Mouse (Mus musculus) stomach, embryonic 14.5 days (tissue): ENCODE results near the gene Psmb3. TPM values are rescaled to one million over a fixed set of nuclear protein-coding genes. Genes with fewer than 3 reads are reported as not detected.

Source experiments
- ATAC-seq: fragments of 200-750 bp; cut with Nextera tagmentation; 2 replicates; pipeline ENCODE4 v1.8.0; 2017; ENCODE audit warnings: low read depth, moderate TSS enrichment; ENCODE audit not compliant: insufficient number of reproducible peaks, insufficient read depth, low FRiP score
- H3K27ac ChIP-seq: fragments of 300-500 bp; sonication (generic); 2 replicates; pipeline ENCODE4 v1.5.1; 2014; ENCODE audit warnings: mild to moderate bottlenecking, low read length, moderate library complexity, mixed read lengths
- H3K27me3 ChIP-seq: fragments of 300-500 bp; sonication (generic); 2 replicates; pipeline ENCODE4 v1.6.1; 2014; ENCODE audit warnings: low read length, control low read depth, mixed read lengths; ENCODE audit not compliant: control insufficient read depth, insufficient read depth
- H3K36me3 ChIP-seq: fragments of 300-500 bp; sonication (generic); 2 replicates; pipeline ENCODE4 v1.6.1; 2014; ENCODE audit warnings: mild to moderate bottlenecking, control low read depth, low read length, moderate library complexity, mixed read lengths; ENCODE audit not compliant: control insufficient read depth, insufficient read depth
- H3K4me1 ChIP-seq: fragments of 300-500 bp; sonication (generic); 2 replicates; pipeline ENCODE4 v1.6.1; 2014; ENCODE audit warnings: low read length, control low read depth, mixed read lengths; ENCODE audit not compliant: control insufficient read depth, insufficient read depth
- H3K4me2 ChIP-seq: fragments of 300-500 bp; sonication (generic); replicated peaks from 2 replicates; pipeline ENCODE4 v1.6.1; 2014; ENCODE audit warnings: low read depth, low read length, control low read depth
- H3K4me3 ChIP-seq: fragments of 300-500 bp; sonication (generic); 2 replicates; pipeline ENCODE4 v1.5.1; 2014; ENCODE audit warnings: low read depth, low read length, control low read depth
- H3K9ac ChIP-seq: fragments of 300-500 bp; sonication (generic); replicated peaks from 2 replicates; pipeline ENCODE4 v1.6.1; 2014; ENCODE audit warnings: low read depth, mild to moderate bottlenecking, control low read depth, low read length, moderate library complexity, mixed read lengths
- H3K9me3 ChIP-seq: fragments of 300-500 bp; sonication (generic); 2 replicates; pipeline ENCODE4 v1.6.1; 2016; ENCODE audit warnings: low read depth, low read length, control low read depth; ENCODE audit not compliant: control insufficient read depth
- WGBS: fragments of 180-500 bp; shearing (Covaris S2); extraction: QIAGEN DNeasy Blood & Tissue Kit; methylation state at CpG from one replicate; pipeline ENCODE4 v1.1.7; 2014; 5-methylcytosine and 5-hydroxymethylcytosine counted together
- polyA plus RNA-seq: library from polyadenylated mRNA; unstranded; fragments of >200 nt; fragmentation: Nextera tagmentation; extraction: Ambion mirVana; gene quantifications from 2 replicates; pipeline ENCODE4 v1.2.1, GENCODE M21; 2014

Psmb3 gene
- polyA plus RNA-seq, 1 experiment from 2014 or later: 454 TPM

DNA sequence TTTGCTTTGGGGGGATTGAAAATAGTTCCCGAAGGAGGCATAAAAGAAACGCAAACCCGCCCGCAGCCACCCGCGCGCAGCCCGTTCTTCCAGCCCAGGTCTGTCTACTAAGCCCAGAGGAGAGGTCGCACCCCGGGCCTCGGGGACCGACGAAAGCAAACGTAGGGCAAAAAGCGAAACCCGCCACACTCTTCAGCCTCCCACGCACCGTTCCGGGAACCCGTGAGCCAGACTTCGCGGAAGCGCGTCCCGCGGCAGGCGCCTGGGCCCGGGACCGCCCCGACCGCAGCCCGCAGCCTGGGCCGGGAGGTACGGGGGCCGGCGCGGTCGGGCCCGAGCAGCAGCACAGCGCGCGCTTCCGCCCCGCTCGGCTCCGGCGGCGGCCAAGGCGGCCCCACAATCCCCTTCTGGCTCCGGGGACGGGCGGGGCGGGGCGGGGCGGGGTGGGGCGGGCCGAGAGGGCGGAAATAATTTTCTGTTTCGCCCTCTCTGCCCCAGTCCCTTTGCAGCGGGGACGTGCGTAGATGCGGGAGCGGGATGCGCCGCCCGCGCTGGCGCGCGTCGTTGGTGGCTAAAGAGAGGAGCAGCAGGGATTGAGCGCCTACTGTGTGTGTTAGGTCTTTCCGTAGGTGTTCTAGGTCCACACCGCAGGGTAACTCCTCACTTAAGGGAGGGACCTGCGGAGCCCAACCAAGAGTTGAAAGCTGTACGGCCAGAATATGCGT, 43.0 kb upstream of the Psmb3 start:
- Histone ChIP-seq H3K4me2 (peak overlapping the region; percentile 89), H3K27me3 (no peaks in the 10 kb centered on the region), H3K4me1 (peaks cover 39% of the 10 kb centered on the region), H3K9ac (peak overlapping the region; percentile 86), H3K4me3 (peak overlapping the region; percentile 70), H3K36me3 (no peaks in the 10 kb centered on the region), H3K9me3 (no peaks in the 10 kb centered on the region), H3K27ac (peak overlapping the region; percentile 61; the same call in 1 of the 2 replicates)
- peak; percentile 80 for ATAC-seq
- WGBS: under 1% methylated on average over 58 of the region's 78 CpGs

DNA sequence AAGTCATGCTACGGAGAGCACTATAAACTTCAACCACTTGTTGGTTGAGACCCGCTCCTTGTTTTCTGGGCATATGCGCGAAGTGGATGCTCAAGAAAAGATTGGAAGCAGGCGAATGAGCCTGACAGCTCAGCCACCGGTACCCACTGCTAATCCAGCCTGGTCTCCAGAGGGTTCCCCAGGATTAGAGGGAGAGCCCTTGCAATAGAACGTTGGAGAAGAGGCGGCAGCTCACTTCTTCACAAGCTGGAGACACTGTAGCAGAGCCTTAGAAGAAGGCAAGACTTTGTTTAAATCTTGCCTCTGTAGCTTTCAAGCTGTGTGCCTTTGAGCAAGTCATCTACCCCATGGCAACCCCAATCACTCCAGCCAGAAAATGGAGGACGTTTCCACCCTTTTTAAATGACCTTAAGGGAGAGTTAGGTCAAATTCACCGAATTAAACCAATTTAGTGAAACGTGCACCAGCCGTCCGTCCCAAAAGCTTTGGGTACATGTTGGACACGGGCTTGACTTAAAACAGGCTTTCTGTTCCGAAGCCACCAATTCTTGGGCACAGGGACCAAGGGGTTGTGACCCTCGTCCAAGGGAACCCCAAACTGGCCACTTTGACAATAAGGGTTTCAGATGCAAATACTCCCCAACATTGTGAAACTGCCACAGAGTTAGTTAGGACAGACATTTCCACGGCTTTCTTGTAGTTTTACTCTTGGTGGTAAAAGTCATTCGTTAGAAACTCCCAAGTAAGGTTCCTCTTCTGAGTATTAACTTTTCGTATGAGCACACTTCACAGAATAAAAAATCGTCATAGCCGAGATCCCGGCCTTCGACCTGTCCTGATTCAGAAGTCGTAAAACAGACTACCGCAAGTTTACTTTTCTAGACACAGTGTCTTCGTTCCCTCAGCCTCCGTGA, 42.2 kb upstream of the Psmb3 start:
- ATAC-seq: no peak
- Histone ChIP-seq H3K27ac (peak overlapping the region; percentile 52; the same call in 1 of the 2 replicates), H3K9me3 (no peaks in the 10 kb centered on the region), H3K36me3 (peaks cover 5% of the 10 kb centered on the region; the same call in 1 of the 2 replicates), H3K9ac (peak overlapping the region; percentile 86; the same call in 1 of the 2 replicates), H3K4me2 (peak overlapping the region; percentile 89), H3K4me3 (peak overlapping the region; percentile 91), H3K4me1 (peaks cover 39% of the 10 kb centered on the region), H3K27me3 (no peaks in the 10 kb centered on the region)
- 3% methylated on average over 27 of the region's 27 CpGs for WGBS

DNA sequence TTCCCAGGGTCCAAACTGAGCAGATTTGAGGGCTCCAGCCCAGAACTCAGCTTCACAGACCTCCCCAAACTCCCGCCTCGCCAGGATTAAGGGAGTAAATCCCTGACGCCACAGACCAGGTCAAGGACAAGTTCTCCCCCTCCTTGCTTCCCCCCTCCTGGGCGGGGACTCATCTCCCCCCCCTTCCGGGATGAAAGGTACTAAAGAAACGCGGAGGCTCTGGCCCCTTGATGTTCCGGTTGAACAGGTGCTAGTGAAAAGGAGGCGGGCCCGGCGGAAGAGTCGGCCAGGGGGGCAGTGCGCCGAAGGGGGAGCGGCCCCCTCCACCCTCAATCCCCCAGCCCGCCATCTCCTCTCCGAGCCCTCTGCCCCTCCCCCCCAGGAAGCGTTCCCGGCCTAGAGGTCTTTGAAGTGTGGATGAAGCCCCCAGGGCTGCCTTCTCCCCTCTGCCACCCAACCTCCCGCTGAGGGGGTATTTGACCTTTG, 41.5 kb upstream of the Psmb3 start:
- Histone ChIP-seq H3K9me3 (no peaks in the 10 kb centered on the region), H3K4me3 (peak overlapping the region; percentile 91), H3K27me3 (no peaks in the 10 kb centered on the region), H3K4me1 (peaks cover 39% of the 10 kb centered on the region), H3K4me2 (peak overlapping the region; percentile 89), H3K27ac (peak overlapping the region; percentile 88), H3K9ac (no peak overlapping the region), H3K36me3 (peaks cover 11% of the 10 kb centered on the region)
- under 1% methylated on average over 19 of the region's 20 CpGs for WGBS
- peak; percentile 2; the same call in 1 of the 2 replicates for ATAC-seq

DNA sequence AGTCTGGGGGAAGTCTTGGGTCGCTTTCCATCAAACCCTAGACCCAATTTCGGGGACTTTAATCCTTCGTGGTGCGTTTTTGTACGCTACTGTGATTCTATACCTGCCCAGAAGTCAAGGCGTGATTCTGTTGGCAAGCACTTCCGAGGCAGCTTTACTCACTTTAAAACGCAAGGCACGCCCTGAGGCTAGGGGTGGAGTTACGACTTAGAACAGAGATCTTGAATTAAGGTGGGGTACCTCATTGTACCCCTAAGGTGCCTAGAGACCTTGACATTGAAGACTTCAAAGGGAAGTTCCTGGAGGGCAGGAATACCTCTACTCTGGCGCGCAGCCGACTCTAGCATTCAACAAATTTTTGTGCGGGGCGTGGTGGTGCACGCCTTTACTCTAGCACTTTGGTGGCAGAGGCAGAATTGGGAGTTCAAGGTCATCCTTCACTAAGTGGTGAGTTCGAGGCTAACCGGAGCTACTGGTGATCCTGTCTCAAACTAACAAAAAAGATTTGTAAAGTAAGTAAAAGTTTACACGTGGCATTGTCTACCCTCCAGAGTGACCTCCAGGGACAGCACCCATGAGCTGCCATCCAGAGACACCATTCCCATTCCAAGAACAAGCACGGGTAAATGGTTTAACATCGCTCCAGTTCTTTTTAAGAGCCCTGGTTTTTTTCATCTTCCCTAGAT, 40.8 kb upstream of the Psmb3 start:
- H3K9ac ChIP-seq: peak overlapping the region; percentile 86; the same call in 1 of the 2 replicates
- peak overlapping the region; percentile 91 for H3K4me3 ChIP-seq
- peaks cover 18% of the 10 kb centered on the region for H3K36me3 ChIP-seq
- no peaks in the 10 kb centered on the region for H3K9me3 ChIP-seq
- H3K4me2 ChIP-seq: peak overlapping the region; percentile 89
- peak overlapping the region; percentile 88 for H3K27ac ChIP-seq
- whole genome bisulfite sequencing: 2% methylated on average over 21 of the region's 21 CpGs
- H3K4me1 ChIP-seq: peaks cover 39% of the 10 kb centered on the region
- ATAC-seq: no peak
- H3K27me3 ChIP-seq: no peaks in the 10 kb centered on the region

DNA sequence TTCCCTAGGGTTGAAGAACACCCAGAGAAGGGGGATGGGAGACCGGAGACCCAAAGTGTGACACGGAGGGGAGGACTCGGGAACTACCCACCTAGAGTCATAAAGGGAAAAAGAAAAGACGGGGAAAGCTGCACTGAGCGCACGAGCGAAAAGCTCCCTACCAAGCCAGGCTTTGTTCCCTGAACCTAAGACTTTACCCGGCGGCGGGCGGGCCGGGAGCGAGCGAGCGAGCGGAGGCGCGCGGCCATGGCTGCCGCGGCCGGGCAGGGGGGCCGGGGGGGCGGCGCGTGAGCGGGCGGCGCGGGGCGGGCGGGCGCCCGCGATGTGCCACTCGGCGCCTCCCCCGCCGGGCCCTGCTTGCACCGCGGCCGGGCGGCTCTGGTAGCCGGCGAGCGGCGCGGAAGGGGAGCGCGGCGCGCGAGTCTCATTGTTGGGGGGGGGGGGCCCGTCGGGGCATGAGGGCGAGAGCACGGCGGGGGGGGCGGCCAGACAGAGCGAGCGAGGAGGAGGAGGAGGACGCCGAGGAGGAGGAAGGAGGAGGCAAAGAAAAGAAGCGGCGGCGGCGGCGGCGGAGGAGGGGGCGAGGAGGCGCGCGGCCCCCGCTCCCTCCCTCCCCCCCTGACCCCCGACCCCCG, 40.2 kb upstream of the Psmb3 start, which contains the start of gene Mllt6:
Gene Mllt6, plus strand, starts transcription at position 522 of the 635 bp plus-strand sequence.
- peak; percentile 57; the same call in 1 of the 2 replicates for ATAC-seq
- H3K4me1 ChIP-seq: peaks cover 39% of the 10 kb centered on the region
- no peaks in the 10 kb centered on the region for H3K9me3 ChIP-seq
- peak within 1 kb of the TSS; percentile 89 for H3K4me2 ChIP-seq
- peak within 1 kb of the TSS; percentile 88 for H3K27ac ChIP-seq
- under 1% methylated on average over 22 of the region's 76 CpGs for WGBS
- H3K27me3 ChIP-seq: no peaks in the 10 kb centered on the region
- H3K4me3 ChIP-seq: peak within 1 kb of the TSS; percentile 91
- peaks cover 22% of the 10 kb centered on the region for H3K36me3 ChIP-seq
- peak within 1 kb of the TSS; percentile 86 for H3K9ac ChIP-seq

DNA sequence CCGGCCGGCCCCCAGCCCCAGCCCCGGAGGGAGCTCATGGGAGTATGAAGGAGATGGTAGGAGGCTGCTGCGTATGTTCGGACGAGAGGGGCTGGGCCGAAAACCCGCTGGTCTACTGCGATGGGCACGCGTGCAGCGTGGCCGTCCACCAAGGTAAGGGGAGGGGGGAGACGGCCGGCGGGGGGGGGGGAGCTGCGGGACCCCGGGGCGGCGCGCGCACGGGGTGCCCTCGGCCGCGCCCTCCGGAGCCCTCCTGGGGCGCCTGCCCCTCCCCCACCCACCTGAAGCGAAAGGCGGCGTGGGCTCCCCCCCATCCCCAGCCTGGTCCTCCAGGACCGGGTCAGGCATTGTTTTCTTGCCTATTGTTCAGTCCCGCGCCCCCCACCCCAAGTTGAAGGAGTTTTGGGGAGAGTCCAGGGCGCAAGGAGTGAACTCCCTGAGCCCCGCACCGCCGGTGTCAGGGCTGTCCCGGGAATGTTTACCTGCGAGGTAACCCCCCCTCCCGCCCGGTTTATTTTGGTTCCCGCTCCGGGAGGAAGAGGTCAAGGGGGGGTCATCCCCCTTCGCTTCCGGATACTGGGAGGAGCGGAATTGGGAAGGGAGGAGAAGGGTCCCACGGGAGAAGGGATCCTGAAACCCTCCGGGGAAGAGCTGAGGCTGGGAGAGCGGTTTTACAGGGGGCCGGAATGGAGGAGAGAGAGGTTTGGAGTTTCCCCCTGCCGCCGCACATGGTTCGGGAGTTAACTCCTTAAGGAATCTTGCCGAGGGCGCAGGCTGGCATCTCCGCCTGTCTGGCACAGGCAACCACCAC, 39.5 kb upstream of the Psmb3 start:
- WGBS: under 1% methylated on average over 39 of the region's 57 CpGs
- H3K4me2 ChIP-seq: peak overlapping the region; percentile 89

DNA sequence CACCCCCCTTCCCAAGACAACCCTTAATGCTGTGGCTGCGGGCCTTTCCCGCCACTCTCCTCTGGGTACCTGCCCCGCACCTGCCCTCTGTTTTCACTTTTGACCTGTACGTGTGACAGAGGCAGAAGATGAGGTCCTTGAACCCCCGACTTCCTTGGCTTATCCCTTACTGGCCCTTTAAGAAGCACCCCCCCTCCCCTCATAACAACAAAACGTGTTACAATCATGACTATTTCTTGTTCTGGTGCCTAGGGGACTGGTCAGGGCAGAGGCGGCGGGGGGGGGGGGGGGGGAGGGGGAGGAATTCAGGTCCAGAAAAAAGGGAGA, 38.9 kb upstream of the Psmb3 start:
- H3K27me3 ChIP-seq: no peaks in the 10 kb centered on the region
- WGBS: 0% methylated on average over 6 of the region's 8 CpGs
- H3K4me1 ChIP-seq: peaks cover 39% of the 10 kb centered on the region
- peak overlapping the region; percentile 89 for H3K4me2 ChIP-seq
- H3K9ac ChIP-seq: peak overlapping the region; percentile 86; the same call in 1 of the 2 replicates
- H3K9me3 ChIP-seq: no peaks in the 10 kb centered on the region
- peak overlapping the region; percentile 85; the same call in 1 of the 2 replicates for H3K27ac ChIP-seq
- ATAC-seq: no peak
- peak overlapping the region; percentile 91 for H3K4me3 ChIP-seq
- peaks cover 35% of the 10 kb centered on the region for H3K36me3 ChIP-seq

More for the DNA sequence above, 39.5 kb upstream of the Psmb3 start:
- Histone ChIP-seq H3K27ac (peak overlapping the region; percentile 85), H3K4me1 (peaks cover 40% of the 10 kb centered on the region), H3K9ac (peak overlapping the region; percentile 86), H3K4me3 (peak overlapping the region; percentile 91), H3K9me3 (no peaks in the 10 kb centered on the region), H3K36me3 (peaks cover 29% of the 10 kb centered on the region), H3K27me3 (no peaks in the 10 kb centered on the region)
- no peak for ATAC-seq
